Mouse (Mus musculus) embryo, embryonic 10 days (tissue): ENCODE measurements around the gene Gnl3l.

Experiments
- DNase-seq: peaks from one replicate; pipeline ENCODE4 v3.0.0-alpha.2; 2015; ENCODE audit warnings: low spot score

Gene Gnl3l

GRCm38 (mm10) chrX:151016938-151017877 is at the start of gene Gnl3l:
Gene Gnl3l, minus strand, starts transcription at chrX:151017322.
- peak; percentile 92 for DNase-seq

GRCm38 (mm10) chrX:151066071-151066666 is 49.0 kb upstream of the Gnl3l start:
- DNase-seq, result no peak

- no peak for DNase-seq
Observed at GRCm38 (mm10) chrX:151061615-151062299, 44.6 kb upstream of the Gnl3l start.

GRCm38 (mm10) chrX:151059346-151059745 is 42.2 kb upstream of the Gnl3l start:
- no peak for DNase-seq

GRCm38 (mm10) chrX:151055559-151055958 is 38.4 kb upstream of the Gnl3l start:
- DNase-seq, result peak; percentile 26

- DNase-seq, result peak; percentile 4
Observed at GRCm38 (mm10) chrX:151054489-151054888, 37.4 kb upstream of the Gnl3l start.

- peak; percentile 5 for DNase-seq
Observed at GRCm38 (mm10) chrX:151050337-151050736, 33.2 kb upstream of the Gnl3l start.

- peak; percentile 8 for DNase-seq
Observed at GRCm38 (mm10) chrX:151049661-151050215, 32.6 kb upstream of the Gnl3l start.

- peak; percentile 11 for DNase-seq
Observed at GRCm38 (mm10) chrX:151047431-151048058, 30.4 kb upstream of the Gnl3l start.

- peak; percentile 94 for DNase-seq
Observed at GRCm38 (mm10) chrX:151046777-151047430, 29.8 kb upstream of the Gnl3l start.

- no peak for DNase-seq
Observed at GRCm38 (mm10) chrX:151046321-151046720, 29.2 kb upstream of the Gnl3l start.

GRCm38 (mm10) chrX:151045850-151046249 is 28.7 kb upstream of the Gnl3l start, which contains the start of gene Fgd1:
Gene Fgd1, plus strand, starts transcription at chrX:151046150.
- DNase-seq, result no peak

- DNase-seq, result no peak
Observed at GRCm38 (mm10) chrX:151041223-151041622, 24.1 kb upstream of the Gnl3l start.

- no peak for DNase-seq
Observed at GRCm38 (mm10) chrX:151031400-151031799, 14.3 kb upstream of the Gnl3l start.

- no peak for DNase-seq
Observed at GRCm38 (mm10) chrX:151018798-151019197, 1.7 kb upstream of the Gnl3l start.

- peak; percentile 4 for DNase-seq
Observed at GRCm38 (mm10) chrX:151017897-151018296, 775 bp upstream of the Gnl3l start.

- DNase-seq, result no peak
Observed at GRCm38 (mm10) chrX:150996775-150997174, 20.3 kb downstream of the Gnl3l start.

- no peak for DNase-seq
Observed at GRCm38 (mm10) chrX:150981621-150982020, 35.5 kb downstream of the Gnl3l start.

- DNase-seq, result no peak
Observed at GRCm38 (mm10) chrX:150975424-150975823, 41.7 kb downstream of the Gnl3l start.

- peak; percentile 30 for DNase-seq
Observed at GRCm38 (mm10) chrX:150963027-150963426, 54.1 kb downstream of the Gnl3l start.

GRCm38 (mm10) chrX:150960702-150961101 is 56.4 kb downstream of the Gnl3l start:
- peak; percentile 5 for DNase-seq
